Mouse (Mus musculus) stomach, postnatal 0 days (tissue): Measurements from ENCODE around the gene St14. TPM values are rescaled to one million over a fixed set of nuclear protein-coding genes. Genes with fewer than 3 reads are reported as not detected.

ENCODE experiments used
- ATAC-seq: fragments of 200-750 bp; cut with Nextera tagmentation; 2 replicates; pipeline ENCODE4 v1.8.0; 2017; ENCODE audit not compliant: low FRiP score, low TSS enrichment
- DNase-seq: peaks from one replicate; pipeline ENCODE4 v3.0.0-alpha.2; 2016; ENCODE audit warnings: low spot score
- H3K27ac ChIP-seq: fragments of 300-500 bp; sonication (generic); replicated peaks from 2 replicates; pipeline ENCODE4 v1.5.1; 2014; ENCODE audit warnings: mild to moderate bottlenecking, control low read depth
- H3K27me3 ChIP-seq: fragments of 300-500 bp; sonication (generic); 2 replicates; pipeline ENCODE4 v1.6.1; 2014; ENCODE audit warnings: low read length; ENCODE audit not compliant: control insufficient read depth, insufficient read depth
- H3K36me3 ChIP-seq: fragments of 300-500 bp; sonication (generic); 2 replicates; pipeline ENCODE4 v1.6.1; 2014; ENCODE audit warnings: low read length, mixed read lengths; ENCODE audit not compliant: control insufficient read depth, insufficient read depth
- H3K4me1 ChIP-seq: fragments of 300-500 bp; sonication (generic); replicated peaks from 2 replicates; pipeline ENCODE4 v1.6.1; 2014; ENCODE audit warnings: antibody characterized with exemption; ENCODE audit not compliant: control insufficient read depth, insufficient read depth
- H3K4me2 ChIP-seq: fragments of 300-500 bp; sonication (generic); replicated peaks from 2 replicates; pipeline ENCODE4 v1.6.1; 2014; ENCODE audit warnings: low read depth, mild to moderate bottlenecking, control low read depth, moderate library complexity
- H3K4me3 ChIP-seq: fragments of 300-500 bp; sonication (generic); 2 replicates; pipeline ENCODE4 v1.5.1; 2014; ENCODE audit warnings: low read depth, low read length, control low read depth
- H3K9ac ChIP-seq: fragments of 300-500 bp; sonication (generic); 2 replicates; pipeline ENCODE4 v1.6.1; 2014; ENCODE audit warnings: mild to moderate bottlenecking, low read length, control low read depth, mixed read lengths
- H3K9me3 ChIP-seq: fragments of 300-500 bp; sonication (generic); 2 replicates; pipeline ENCODE4 v1.6.1; 2016; ENCODE audit warnings: low read length; ENCODE audit not compliant: control insufficient read depth
- CTCF ChIP-seq: IDR thresholded peaks from 2 replicates; pipeline ENCODE4 v1.5.1; 2016; ENCODE audit warnings: antibody characterized with exemption, low read depth, mild to moderate bottlenecking, moderate library complexity
- EP300 ChIP-seq: optimal IDR thresholded peaks from 2 replicates; pipeline ENCODE3; 2016; ENCODE audit warnings: antibody characterized with exemption
- WGBS: fragments of 180-500 bp; shearing (Covaris S2); extraction: QIAGEN DNeasy Blood & Tissue Kit; methylation state at CpG from one replicate; pipeline ENCODE4 v1.1.7; 2014; 5-methylcytosine and 5-hydroxymethylcytosine counted together
- polyA plus RNA-seq: library from polyadenylated mRNA; unstranded; fragments of >200 nt; fragmentation: Nextera tagmentation; extraction: Ambion mirVana; gene quantifications from 2 replicates; pipeline ENCODE4 v1.2.1, GENCODE M21; 2015

St14 gene
- polyA plus RNA-seq, 1 experiment from 2014 or later: 60.4 TPM

GRCm38 (mm10) chr9:31115586-31115985 lies 16.1 kb downstream of the St14 start:
- ATAC-seq: no peak
- Histone ChIP-seq H3K4me2 (no peak overlapping the region), H3K9me3 (no peaks in the 10 kb centered on the region), H3K4me1 (no peaks in the 10 kb centered on the region; the same call in 1 of the 2 replicates), H3K4me3 (no peak overlapping the region), H3K36me3 (no peaks in the 10 kb centered on the region), H3K27ac (no peak overlapping the region), H3K27me3 (no peaks in the 10 kb centered on the region), H3K9ac (no peak overlapping the region)
- DNase-seq: no peak
- TF ChIP-seq EP300 (no peak), CTCF (no peak)

GRCm38 (mm10) chr9:31108464-31108863 lies 23.2 kb downstream of the St14 start:
- peak overlapping the region; percentile 30; the same call in 1 of the 2 replicates for H3K27ac ChIP-seq
- H3K4me1 ChIP-seq: no peaks in the 10 kb centered on the region
- H3K36me3 ChIP-seq: 0 out of 2 replicates have a peak, but pooled peaks cover 3% of the 10 kb centered on the region
- ATAC-seq (0 out of 2 replicates have a peak, but pooled peaks have one; percentile 23), DNase-seq (no peak)
- TF ChIP-seq EP300: no peak
- no peak for TF ChIP-seq CTCF
- no peak overlapping the region for H3K4me3 ChIP-seq
- H3K27me3 ChIP-seq: no peaks in the 10 kb centered on the region
- H3K9me3 ChIP-seq: no peaks in the 10 kb centered on the region
- no peak overlapping the region for H3K4me2 ChIP-seq
- 70% methylated on average over 8 of the region's 8 CpGs for WGBS
- H3K9ac ChIP-seq: no peak overlapping the region

GRCm38 (mm10) chr9:31098118-31098517 lies 33.5 kb downstream of the St14 start:
- Histone ChIP-seq H3K4me3 (no peak overlapping the region), H3K27me3 (no peaks in the 10 kb centered on the region), H3K9me3 (no peaks in the 10 kb centered on the region), H3K9ac (no peak overlapping the region), H3K27ac (no peak overlapping the region), H3K4me2 (no peak overlapping the region), H3K4me1 (no peaks in the 10 kb centered on the region), H3K36me3 (no peaks in the 10 kb centered on the region)
- ATAC-seq (no peak), DNase-seq (no peak)
- TF ChIP-seq CTCF (peak; percentile 35; the same call in 1 of the 2 replicates), EP300 (no peak)
- WGBS: 78% methylated on average over 6 of the region's 6 CpGs

- H3K27ac ChIP-seq: no peak overlapping the region
- no peaks in the 10 kb centered on the region for H3K27me3 ChIP-seq
- WGBS: 72% methylated on average over 20 of the region's 20 CpGs
- no peak overlapping the region for H3K4me3 ChIP-seq
- H3K36me3 ChIP-seq: no peaks in the 10 kb centered on the region
- H3K9ac ChIP-seq: no peak overlapping the region
- H3K9me3 ChIP-seq: no peaks in the 10 kb centered on the region
- DNase-seq (no peak), ATAC-seq (peak; percentile 64; the same call in 1 of the 2 replicates)
- no peaks in the 10 kb centered on the region for H3K4me1 ChIP-seq
- TF ChIP-seq CTCF (no peak), EP300 (no peak)
- H3K4me2 ChIP-seq: no peak overlapping the region
These were observed 34.3 kb downstream of the St14 start for GRCm38 (mm10) chr9:31097088-31098082.

GRCm38 (mm10) chr9:31092833-31093195 lies 38.8 kb downstream of the St14 start:
- no peak for DNase-seq
- no peak for TF ChIP-seq EP300
- no peak for TF ChIP-seq CTCF

More at GRCm38 (mm10) chr9:31092833-31093195, 38.8 kb downstream of the St14 start:
- no peak for ATAC-seq
- H3K9ac ChIP-seq: no peak overlapping the region
- H3K27me3 ChIP-seq: no peaks in the 10 kb centered on the region
- no peak overlapping the region for H3K4me3 ChIP-seq
- 90% methylated on average over 10 of the region's 10 CpGs for WGBS
- H3K4me1 ChIP-seq: no peaks in the 10 kb centered on the region
- no peak overlapping the region for H3K4me2 ChIP-seq
- H3K27ac ChIP-seq: no peak overlapping the region
- H3K9me3 ChIP-seq: no peaks in the 10 kb centered on the region
- H3K36me3 ChIP-seq: no peaks in the 10 kb centered on the region
